Mouse (Mus musculus) CD4-positive, CD25-positive, alpha-beta regulatory T cell, adult 4 months (primary cell): ENCODE results near the gene Mutyh. TPM values are rescaled to one million over a fixed set of nuclear protein-coding genes. Genes with fewer than 3 reads are reported as not detected.
"Not testable (repeated sequence)": the region's sequence is repeated elsewhere in the genome, so short reads cannot be mapped to it uniquely, and the experiment has no call there.

Source experiments
- ATAC-seq: one replicate; pipeline ENCODE4 v1.8.0; 2017
- polyA plus RNA-seq, 2 experiments: library from polyadenylated mRNA; unstranded; fragments of 100-300 nt; shearing (Covaris generic); gene quantifications; one replicate each; pipeline ENCODE4 v1.2.1; 2017

Mutyh gene
- polyA plus RNA-seq, 2 experiments from 2014 or later, result 13.9 to 17.5 TPM

GRCm38 (mm10) chr4:116820902-116821693 lies 13.6 kb downstream of the Mutyh start:
- ATAC-seq, result peak; percentile 60

- peak; percentile 34 for ATAC-seq
These were observed 14.1 kb downstream of the Mutyh start, which contains the start of gene Hpdl for GRCm38 (mm10) chr4:116821694-116822016. Gene Hpdl, minus strand, starts transcription at chr4:116821707.

DNA sequence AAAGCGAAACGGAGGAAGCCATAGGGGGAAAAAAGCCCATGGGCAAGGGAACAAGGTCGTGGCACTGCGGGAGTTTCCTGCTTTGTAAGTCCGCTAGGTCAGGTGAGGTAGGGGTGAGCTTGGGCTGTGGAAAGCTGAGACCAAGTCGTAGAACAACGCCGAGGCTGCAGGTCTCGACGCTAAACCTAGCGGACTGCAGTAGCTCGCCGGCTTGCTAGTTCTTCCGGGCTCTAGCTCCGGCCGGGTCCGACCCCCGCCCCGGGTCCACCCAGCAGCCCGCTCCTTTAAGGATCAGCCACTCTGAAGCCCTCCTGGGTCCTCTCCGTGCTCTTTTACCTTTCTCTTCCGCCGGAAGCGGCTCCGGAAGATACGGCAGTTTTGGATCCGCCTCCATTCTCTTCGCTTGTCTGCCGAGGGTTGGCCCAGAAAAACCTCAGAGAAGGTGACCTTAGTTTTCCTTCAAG lies 17.1 kb downstream of the Mutyh start:
- peak; percentile 86 for ATAC-seq

GRCm38 (mm10) chr4:116827819-116828218 lies 20.3 kb downstream of the Mutyh start:
- peak; percentile 52 for ATAC-seq

GRCm38 (mm10) chr4:116829364-116830069 lies 22.0 kb downstream of the Mutyh start:
- no peak for ATAC-seq

DNA sequence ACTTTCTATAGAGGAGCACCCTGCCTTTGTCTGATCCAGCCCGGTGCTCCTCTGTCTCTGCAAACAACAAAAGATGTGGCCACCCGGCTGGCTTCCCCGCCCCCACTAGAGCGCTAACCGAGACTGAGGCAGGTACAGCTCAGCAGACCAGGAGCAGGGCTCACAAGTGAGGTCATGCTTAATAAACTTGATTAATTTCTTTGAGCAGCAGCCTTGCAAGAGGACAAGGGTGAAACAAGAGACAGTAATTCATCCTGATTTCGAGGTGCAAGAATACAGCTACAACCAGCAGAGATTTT lies 22.5 kb downstream of the Mutyh start:
- ATAC-seq, result no peak

- no peak for ATAC-seq
These were observed 31.5 kb downstream of the Mutyh start for GRCm38 (mm10) chr4:116838999-116839398.

DNA sequence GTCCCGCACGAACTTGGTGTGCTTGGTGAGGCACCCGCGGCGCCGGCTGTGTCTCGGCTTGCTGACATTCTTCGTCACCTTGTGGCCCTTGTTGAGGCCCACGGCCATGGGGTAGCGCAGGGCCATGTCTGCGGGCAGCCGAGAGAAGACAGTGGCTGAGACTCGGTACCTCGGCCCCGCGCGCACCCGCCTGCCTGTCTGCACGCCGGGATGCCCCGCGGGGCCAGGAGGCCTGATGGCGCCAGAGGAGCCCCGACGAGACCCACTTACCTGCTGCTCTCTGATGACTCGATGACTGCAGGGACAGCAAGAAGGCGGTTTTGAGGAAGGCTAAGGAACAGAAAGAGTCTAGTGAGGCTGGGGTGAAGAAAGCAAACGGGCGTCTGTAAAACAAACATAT lies 32.6 kb downstream of the Mutyh start:
- ATAC-seq, result not testable (repeated sequence)

DNA sequence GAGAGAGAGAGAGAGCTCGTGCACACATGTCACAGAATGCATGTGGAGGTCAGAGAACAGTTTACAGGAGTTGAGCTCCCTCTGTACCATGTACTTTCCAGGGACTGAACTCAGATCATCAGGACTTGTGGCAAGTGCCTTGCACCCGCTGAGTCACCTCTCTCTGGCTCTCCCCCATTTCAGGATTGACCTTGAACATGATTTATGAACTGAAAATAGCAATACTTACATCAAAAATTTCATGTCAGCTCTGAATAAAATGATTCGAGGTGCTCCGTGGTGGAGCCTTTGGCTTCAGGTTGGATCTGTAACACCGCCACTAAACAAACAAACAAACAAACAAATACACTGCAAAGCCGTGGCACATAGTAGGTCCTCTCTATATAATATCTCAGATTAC lies 33.3 kb downstream of the Mutyh start:
- no peak for ATAC-seq

DNA sequence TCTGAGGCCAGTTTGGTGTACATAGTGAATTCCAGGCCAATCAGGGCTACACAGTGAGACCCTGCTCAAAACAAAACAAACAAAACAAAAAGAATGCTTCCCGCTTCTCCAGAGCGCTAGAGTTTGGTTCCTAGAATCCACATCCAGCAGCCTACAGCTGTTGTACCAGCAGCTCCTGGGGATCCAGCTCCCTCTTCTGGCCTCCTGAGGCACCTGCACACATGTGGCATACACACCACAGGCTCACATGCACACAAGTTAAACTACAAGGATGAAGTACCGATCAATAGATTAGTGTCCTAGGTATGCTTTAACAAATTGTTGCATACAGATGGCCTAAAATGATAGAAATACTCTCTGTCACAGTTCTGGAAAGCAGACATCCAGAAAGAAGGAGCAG lies 36.8 kb downstream of the Mutyh start:
- ATAC-seq, result no peak

DNA sequence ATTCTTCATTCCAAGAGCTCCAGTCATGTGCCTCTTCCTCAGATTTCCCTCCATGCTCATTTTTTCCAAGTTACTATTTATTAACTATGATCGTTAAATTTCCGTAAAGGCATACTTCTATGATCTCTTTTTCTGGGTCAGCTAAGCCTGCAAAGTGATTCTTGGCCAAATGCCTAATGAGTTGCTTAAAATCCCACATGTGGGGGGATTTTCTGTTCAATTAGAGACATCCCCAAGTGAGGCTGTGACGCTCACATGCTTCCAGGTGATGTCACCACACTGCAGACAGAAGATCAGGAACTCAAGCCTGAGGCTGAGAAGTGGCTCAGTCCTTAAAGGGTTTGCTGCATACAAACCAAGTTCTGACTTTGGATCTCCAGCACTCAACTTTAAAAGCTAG lies 42.4 kb downstream of the Mutyh start:
- ATAC-seq, result no peak

DNA sequence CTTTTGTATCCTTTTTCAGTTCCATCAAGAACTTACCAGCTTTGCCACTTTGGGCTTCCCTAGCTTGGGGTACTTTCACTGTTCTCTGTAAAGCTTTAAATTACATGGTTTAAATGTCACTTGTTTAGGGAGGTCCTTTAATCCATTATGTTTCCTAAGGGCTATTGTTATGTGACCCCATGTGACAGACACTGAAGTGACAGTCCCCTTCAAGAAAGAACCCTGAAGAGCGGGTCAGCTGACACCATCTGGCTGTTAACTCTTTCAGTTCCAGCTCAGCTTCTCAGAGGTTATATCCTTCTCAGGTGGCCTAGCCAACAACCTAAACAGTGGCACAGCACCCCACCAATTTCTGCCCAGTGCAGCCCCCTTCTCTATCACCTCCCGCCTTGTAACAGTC lies 46.8 kb downstream of the Mutyh start:
- ATAC-seq, result no peak

- no peak for ATAC-seq
These were observed 49.7 kb downstream of the Mutyh start for GRCm38 (mm10) chr4:116857203-116857602.

- ATAC-seq, result no peak
These were observed 52.2 kb downstream of the Mutyh start for GRCm38 (mm10) chr4:116859711-116860110.

DNA sequence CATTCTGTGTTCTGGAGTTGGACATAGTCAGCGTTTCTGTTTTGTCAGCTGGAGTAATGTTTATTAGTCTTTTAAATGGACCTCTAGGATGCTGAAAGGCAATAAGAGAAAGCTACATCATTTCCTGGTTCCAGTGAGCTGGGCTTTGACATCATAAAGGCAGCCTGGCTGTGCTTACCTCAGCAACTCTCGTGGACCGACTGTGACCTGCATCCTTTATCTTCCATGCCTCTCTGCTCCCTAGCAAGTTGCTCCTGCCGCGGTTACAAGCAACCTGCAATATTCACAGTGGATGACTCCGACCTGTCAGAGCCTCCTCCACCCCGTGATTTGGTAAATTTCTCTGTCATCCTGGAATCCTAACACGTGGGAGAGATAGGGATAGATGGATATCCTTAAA lies 54.5 kb downstream of the Mutyh start:
- no peak for ATAC-seq

Other genes starting within 250 kb of the Mutyh start
- gene Ccdc17, start 211.1 kb upstream of the Mutyh start, polyA plus RNA-seq, result 10 to 100 TPM; 11.2 to 18.8 TPM
- gene Nasp, start 179.8 kb upstream of the Mutyh start, polyA plus RNA-seq, result 10 to 100 TPM; 44.2 to 46.8 TPM
- gene Akr1a1, start 156.0 kb upstream of the Mutyh start, polyA plus RNA-seq, result 100 to 1,000 TPM; 296 to 324 TPM
- 100 to 1,000 TPM; 602 to 696 TPM for gene Prdx1, start 122.2 kb upstream of the Mutyh start, polyA plus RNA-seq
- gene Mmachc, start 99.3 kb upstream of the Mutyh start, polyA plus RNA-seq, result 1 to 10 TPM; 3.4 to 9.2 TPM
- gene Ccdc163, start 99.2 kb upstream of the Mutyh start, polyA plus RNA-seq, result 10 to 100 TPM; 50.5 to 55.9 TPM
- 1 to 10 TPM; 4.6 to 7.8 TPM for gene Tesk2, start 86.8 kb upstream of the Mutyh start, polyA plus RNA-seq
- 10 to 100 TPM; 30.7 to 43.6 TPM for gene Toe1, start 83 bp upstream of the Mutyh start, polyA plus RNA-seq
- under 1 TPM in 1 of 2 experiments, not detected in 1; 0.52 TPM for gene Hpdl, start 14.0 kb downstream of the Mutyh start, polyA plus RNA-seq
- not detected for gene Zswim5, start 69.7 kb downstream of the Mutyh start, polyA plus RNA-seq
- gene Urod, start 186.7 kb downstream of the Mutyh start, polyA plus RNA-seq, result 10 to 100 TPM; 74.1 to 89.7 TPM
- gene Hectd3, start 187.6 kb downstream of the Mutyh start, polyA plus RNA-seq, result 1 to 10 TPM; 8.8 to 8.9 TPM
- gene Eif2b3, start 211.7 kb downstream of the Mutyh start, polyA plus RNA-seq, result 10 to 100 TPM; 33.7 to 39.2 TPM